In genomic region chr16:45030796-45031195, GRCm38 (mm10) we compare ENCODE assay signal across 19 mouse cellular contexts.
DNase-seq lines count a peak whose midpoint lies in the region; ATAC-seq and TF ChIP-seq lines count a peak whose summit lies in the region.
"Had no signal": no experiment of that assay in that cellular context is flagged by ENCODE, and none has a peak within 500 bp of the region (broad histone marks: within the 10 kb centered on the region; RNA-seq: fewer than 3 reads in every experiment).

No protein-coding gene starts in this region.

- H3K4me3 ChIP-seq in intestine, embryonic 16.5 days (ENCODE audit: low read length): no peak overlapping the region
- no peak overlapping the region for H3K4me3 ChIP-seq in thymus, adult 2 months (ENCODE audit: control insufficient read depth, insufficient read depth, low read length)
- no peak overlapping the region for H3K4me3 ChIP-seq in forebrain, embryonic 13.5 days
- H3K4me3 ChIP-seq: heart, embryonic 15.5 days; liver, embryonic 15.5 days; neural tube, embryonic 13.5 days had no signal

- H3K9me3 ChIP-seq in intestine, embryonic 16.5 days (ENCODE audit: control insufficient read depth, low read length): no peaks in the 10 kb centered on the region
- H3K9me3 ChIP-seq in forebrain, embryonic 13.5 days (replicated peaks): no peaks in the 10 kb centered on the region
- H3K9me3 ChIP-seq: G1E; heart, embryonic 15.5 days; liver, embryonic 15.5 days; neural tube, embryonic 13.5 days had no signal

- TF ChIP-seq CTCF in thymus, adult 2 months (IDR thresholded peaks at IDR 0.05; ENCODE audit: borderline replicate concordance, control insufficient read depth, extremely low read depth, insufficient read depth, low read length, poor library complexity): no peak

- H3K36me3 ChIP-seq in intestine, embryonic 16.5 days (ENCODE audit: control insufficient read depth, insufficient read depth, low read length): no peaks in the 10 kb centered on the region
- no peaks in the 10 kb centered on the region for H3K36me3 ChIP-seq in thymus, adult 2 months (ENCODE audit: control insufficient read depth, insufficient read depth, low read length)
- no peaks in the 10 kb centered on the region for H3K36me3 ChIP-seq in forebrain, embryonic 13.5 days (ENCODE audit: poor library complexity, severe bottlenecking)
- H3K36me3 ChIP-seq: G1E; heart, embryonic 15.5 days; liver, embryonic 15.5 days; neural tube, embryonic 13.5 days had no signal

- H3K27ac ChIP-seq in intestine, embryonic 16.5 days (ENCODE audit: low read length): no peak overlapping the region
- H3K27ac ChIP-seq in thymus, adult 2 months (ENCODE audit: control insufficient read depth, insufficient read depth, low read length): no peak overlapping the region
- no peak overlapping the region for H3K27ac ChIP-seq in forebrain, embryonic 13.5 days
- H3K27ac ChIP-seq: heart, embryonic 15.5 days; neural tube, embryonic 13.5 days had no signal

- no peak overlapping the region for H3K9ac ChIP-seq in intestine, embryonic 16.5 days (ENCODE audit: low read depth, low read length)
- H3K9ac ChIP-seq in forebrain, embryonic 13.5 days: no peak overlapping the region
- H3K9ac ChIP-seq: heart, embryonic 15.5 days; liver, embryonic 15.5 days; neural tube, embryonic 13.5 days had no signal

- TF ChIP-seq POLR2A in thymus, adult 2 months (IDR thresholded peaks at IDR 0.05; ENCODE audit: control insufficient read depth, extremely low read depth, insufficient read depth, low read length, poor library complexity): no peak

- 30% methylated on average over 2 of the region's 2 CpGs for WGBS in intestine, embryonic 16.5 days
- WGBS in thymus, adult 2 months: 88% methylated on average over 2 of the region's 2 CpGs
- WGBS in forebrain, embryonic 13.5 days: 83% methylated on average over 2 of the region's 2 CpGs

- ATAC-seq in intestine, embryonic 16.5 days: 0 out of 2 replicates have a peak, but pooled peaks have one; percentile 56
- no peak for ATAC-seq in forebrain, embryonic 13.5 days
- ATAC-seq: forebrain, embryonic 14.5 days; hindbrain, embryonic 16.5 days had no signal

- H3K4me2 ChIP-seq in intestine, embryonic 16.5 days (ENCODE audit: low read depth, low read length): no peak overlapping the region
- H3K4me2 ChIP-seq in forebrain, embryonic 13.5 days: no peak overlapping the region
- H3K4me2 ChIP-seq: heart, embryonic 15.5 days; liver, embryonic 15.5 days; midbrain, embryonic 11.5 days; neural tube, embryonic 13.5 days had no signal

- DNase-seq in adrenal gland, postnatal 10 days: peak; percentile 36
- no peak for DNase-seq in adrenal gland, postnatal 4 days (ENCODE audit: low spot score in 2 of 2)
- peak; percentile 7 for DNase-seq in kidney, postnatal 14 days
- no peak for DNase-seq in kidney, postnatal 10 days
- DNase-seq in adrenal gland, postnatal 14 days: peak; percentile 42
- no peak for DNase-seq in thymus, adult 2 months
- DNase-seq: B cell, adult 2 months; cerebellum, adult 2 months; embryo, embryonic 11 days; thymus, postnatal 14 days had no signal

- H3K4me1 ChIP-seq in intestine, embryonic 16.5 days (ENCODE audit: control insufficient read depth, insufficient read depth, low read length): 0 out of 2 replicates have a peak, but pooled peaks cover 2% of the 10 kb centered on the region
- no peaks in the 10 kb centered on the region for H3K4me1 ChIP-seq in thymus, adult 2 months (replicated peaks; ENCODE audit: control insufficient read depth, insufficient read depth, low read length)
- H3K4me1 ChIP-seq in forebrain, embryonic 13.5 days: no peaks in the 10 kb centered on the region
- H3K4me1 ChIP-seq: heart, embryonic 15.5 days; liver, embryonic 15.5 days; neural tube, embryonic 13.5 days had no signal

- no peaks in the 10 kb centered on the region for H3K27me3 ChIP-seq in intestine, embryonic 16.5 days (replicated peaks; ENCODE audit: control insufficient read depth, insufficient read depth, low read length)
- no peaks in the 10 kb centered on the region for H3K27me3 ChIP-seq in thymus, adult 2 months (ENCODE audit: control insufficient read depth, insufficient read depth, low read length)
- no peaks in the 10 kb centered on the region for H3K27me3 ChIP-seq in forebrain, embryonic 13.5 days
- H3K27me3 ChIP-seq: heart, embryonic 15.5 days; liver, embryonic 15.5 days; neural tube, embryonic 13.5 days had no signal

Comparison
In these comparisons a context has a peak if more than half of its experiments do, and no peak if none do; other contexts are left out.
1. DNase-seq: peak in adrenal gland, postnatal 10 days (single experiment), kidney, postnatal 14 days (single experiment) and adrenal gland, postnatal 14 days (single experiment); none in adrenal gland, postnatal 4 days (0 of 2), kidney, postnatal 10 days (single experiment) and thymus, adult 2 months (single experiment).